In genomic region chr5:35392334-35392695, GRCm38 (mm10) we compare ENCODE assay signal across 9 mouse cellular contexts. TPM values are rescaled to one million over a fixed set of nuclear protein-coding genes. Genes with fewer than 3 reads are reported as not detected.
DNase-seq lines count a peak whose midpoint lies in the region; ATAC-seq and TF ChIP-seq lines count a peak whose summit lies in the region.
"Had no signal": no experiment of that assay in that cellular context is flagged by ENCODE, and none has a peak within 500 bp of the region (broad histone marks: within the 10 kb centered on the region; RNA-seq: fewer than 3 reads in every experiment).

No protein-coding gene starts in this region.

- WGBS in heart, embryonic 15.5 days: 1% methylated on average over 37 of the region's 37 CpGs
- WGBS in hindbrain, embryonic 14.5 days: under 1% methylated on average over 35 of the region's 37 CpGs
- WGBS in midbrain, embryonic 13.5 days: under 1% methylated on average over 36 of the region's 37 CpGs

- H3K36me3 ChIP-seq in heart, embryonic 15.5 days: no peaks in the 10 kb centered on the region
- H3K36me3 ChIP-seq in hindbrain, embryonic 14.5 days (replicated peaks; ENCODE audit: control insufficient read depth, insufficient read depth): no peaks in the 10 kb centered on the region
- H3K36me3 ChIP-seq in midbrain, embryonic 13.5 days: no peaks in the 10 kb centered on the region

- H3K9ac ChIP-seq in heart, embryonic 15.5 days: no peak overlapping the region
- H3K9ac ChIP-seq in hindbrain, embryonic 14.5 days: no peak overlapping the region
- H3K9ac ChIP-seq in midbrain, embryonic 13.5 days (replicated peaks): no peak overlapping the region

- H3K4me2 ChIP-seq in heart, embryonic 15.5 days: peak overlapping the region; percentile 78
- peak overlapping the region; percentile 36 for H3K4me2 ChIP-seq in hindbrain, embryonic 14.5 days (replicated peaks)
- peak overlapping the region; percentile 36 for H3K4me2 ChIP-seq in midbrain, embryonic 13.5 days (replicated peaks)

- no peak for DNase-seq in heart, adult 9 months (ENCODE audit: low spot score in 2 of 2)
- no peak for DNase-seq in hindbrain, embryonic 14.5 days (ENCODE audit: low spot score)
- DNase-seq in layer of hippocampus, adult 2 months (ENCODE audit: low spot score in 2 of 2): no peak
- no peak for DNase-seq in frontal cortex, postnatal 25 days (ENCODE audit: low spot score in 2 of 2)

- no peaks in the 10 kb centered on the region for H3K9me3 ChIP-seq in heart, embryonic 15.5 days (replicated peaks)
- no peaks in the 10 kb centered on the region; the same call in 1 of the 2 replicates for H3K9me3 ChIP-seq in hindbrain, embryonic 14.5 days (ENCODE audit: control insufficient read depth, low read length)
- H3K9me3 ChIP-seq in midbrain, embryonic 13.5 days: no peaks in the 10 kb centered on the region

- peak overlapping the region; percentile 45 for H3K4me3 ChIP-seq in heart, embryonic 15.5 days
- peak overlapping the region; percentile 13; the same call in 1 of the 2 replicates for H3K4me3 ChIP-seq in brown adipose tissue, adult 24 weeks (ENCODE audit: insufficient read depth, low read depth, low read length)
- H3K4me3 ChIP-seq in hindbrain, embryonic 14.5 days (replicated peaks; ENCODE audit: low read length): peak overlapping the region; percentile 9; the same call in 1 of the 2 replicates
- peak overlapping the region; percentile 22 for H3K4me3 ChIP-seq in midbrain, embryonic 13.5 days (replicated peaks)
- H3K4me3 ChIP-seq in layer of hippocampus, adult 2 months: no peak overlapping the region

- H3K27me3 ChIP-seq in heart, embryonic 15.5 days: peaks cover 96% of the 10 kb centered on the region
- H3K27me3 ChIP-seq in hindbrain, embryonic 14.5 days (ENCODE audit: control insufficient read depth, insufficient read depth, low read length): peaks cover 98% of the 10 kb centered on the region
- H3K27me3 ChIP-seq in midbrain, embryonic 13.5 days: peaks cover 98% of the 10 kb centered on the region

- no peak overlapping the region for H3K27ac ChIP-seq in heart, embryonic 15.5 days
- H3K27ac ChIP-seq in brown adipose tissue, adult 24 weeks (replicated peaks; ENCODE audit: low read depth, low read length): no peak overlapping the region
- no peak overlapping the region for H3K27ac ChIP-seq in hindbrain, embryonic 14.5 days
- H3K27ac ChIP-seq in midbrain, embryonic 13.5 days: no peak overlapping the region
- no peak overlapping the region for H3K27ac ChIP-seq in layer of hippocampus, adult 2 months

- H3K4me1 ChIP-seq in heart, embryonic 15.5 days (replicated peaks): peaks cover 33% of the 10 kb centered on the region
- H3K4me1 ChIP-seq in brown adipose tissue, adult 24 weeks (ENCODE audit: control insufficient read depth, insufficient read depth, insufficient read length, low read length): no peaks in the 10 kb centered on the region
- peaks cover 15% of the 10 kb centered on the region; the same call in 1 of the 2 replicates for H3K4me1 ChIP-seq in hindbrain, embryonic 14.5 days (replicated peaks; ENCODE audit: control insufficient read depth, insufficient read depth, low read length)
- H3K4me1 ChIP-seq in midbrain, embryonic 13.5 days (replicated peaks): peaks cover 32% of the 10 kb centered on the region

- TF ChIP-seq CTCF in layer of hippocampus, adult 2 months (conservative IDR thresholded peaks at IDR 0.05): no peak

- ATAC-seq in heart, embryonic 15.5 days (replicated peaks; ENCODE audit: insufficient number of reproducible peaks, insufficient read depth, low FRiP score, low read depth): no peak
- ATAC-seq in hindbrain, embryonic 14.5 days (ENCODE audit: low FRiP score): no peak
- no peak for ATAC-seq in midbrain, embryonic 13.5 days
- ATAC-seq in activated CD4-positive, CD25-positive, alpha-beta regulatory T cell, adult 4 months: no peak

RNA-seq across cellular contexts. Expression of gene Hmx1, which starts 3.4 kb away (rescaled TPM):
- polyA plus RNA-seq in heart, embryonic 15.5 days (2015; fragmentation: Nextera tagmentation; extraction: Ambion mirVana): 0.90 TPM in 1 of 2 replicates, not detected in the other
- polyA plus RNA-seq in brown adipose tissue, adult 24 weeks (2012; ENCODE audit: insufficient read depth, insufficient read length, missing spikeins): not detected in 2 replicates
- polyA plus RNA-seq in hindbrain, embryonic 14.5 days (2014; fragmentation: Nextera tagmentation; extraction: Ambion mirVana): 0.26 TPM in 1 of 2 replicates, not detected in the other
- polyA plus RNA-seq in midbrain, embryonic 13.5 days (2015; fragmentation: Nextera tagmentation; extraction: Ambion mirVana): not detected in 2 replicates
- not detected for polyA plus RNA-seq in activated CD4-positive, CD25-positive, alpha-beta regulatory T cell, adult 4 months (2017; shearing (Covaris generic))
- not detected for total RNA-seq in layer of hippocampus, adult 2 months (2021)
- total RNA-seq: CH12.LX had no signal
